Mouse (Mus musculus): ENCODE measurements around the gene Lnx2. TPM values are rescaled to one million over a fixed set of nuclear protein-coding genes. Genes with fewer than 3 reads are reported as not detected.

Lnx2 gene
- total RNA-seq, 2 experiments from 2014 or later: 4.9 to 5.2 TPM

DNA sequence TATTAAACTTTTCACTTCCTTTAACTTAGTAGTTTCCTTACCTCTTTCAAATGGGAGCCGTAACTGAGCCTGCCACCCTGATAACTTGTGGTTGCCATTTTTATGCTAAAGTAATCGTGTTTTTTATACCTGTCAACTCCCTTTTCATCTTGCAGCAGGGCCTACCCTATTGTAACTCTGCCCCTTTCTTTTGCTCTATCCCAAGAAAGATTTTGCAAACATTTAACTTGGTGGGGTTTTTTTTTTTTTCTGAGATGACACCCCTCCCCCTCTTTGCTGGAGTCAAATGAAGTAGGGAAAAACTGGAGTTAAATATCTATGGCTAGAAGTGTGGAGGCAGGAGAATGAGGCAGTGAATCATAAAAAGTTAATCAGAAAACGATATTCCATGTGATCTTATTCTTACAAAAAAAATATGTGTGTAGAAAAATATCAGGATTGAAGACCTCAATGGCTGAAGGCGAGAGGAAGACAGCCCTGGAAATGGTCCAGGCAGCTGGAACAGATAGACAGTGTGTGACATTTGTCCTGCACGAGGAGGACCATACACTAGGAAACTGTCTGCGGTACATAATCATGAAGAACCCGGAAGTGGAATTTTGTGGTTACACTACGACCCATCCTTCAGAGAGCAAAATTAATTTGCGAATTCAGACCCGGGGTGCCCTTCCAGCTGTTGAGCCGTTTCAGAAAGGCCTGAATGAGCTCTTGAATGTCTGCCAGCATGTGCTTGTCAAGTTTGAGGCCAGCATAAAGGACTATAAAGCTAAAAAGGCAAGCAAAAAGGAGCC, 1.9 kb upstream of the Lnx2 start:
- no peak for DNase-seq (ENCODE audit: extremely low spot score in 1 of 2, low spot score in 1 of 2)

- DNase-seq (ENCODE audit: extremely low spot score in 1 of 2, low spot score in 1 of 2): peak; percentile 81 to 85
These were observed 1.1 kb upstream of the Lnx2 start for GRCm38 (mm10) chr5:147077305-147078034.

- DNase-seq (ENCODE audit: extremely low spot score in 1 of 2, low spot score in 1 of 2): peak in 1 of 2 experiments; percentile 27
These were observed 396 bp upstream of the Lnx2 start, which contains the start of gene Polr1d for GRCm38 (mm10) chr5:147076799-147077165. Polr1d (plus strand) TSS chr5:147077050.

GRCm38 (mm10) chr5:147075103-147076025, 1.0 kb downstream of the Lnx2 start:
- DNase-seq (ENCODE audit: extremely low spot score in 1 of 2, low spot score in 1 of 2): no peak

DNA sequence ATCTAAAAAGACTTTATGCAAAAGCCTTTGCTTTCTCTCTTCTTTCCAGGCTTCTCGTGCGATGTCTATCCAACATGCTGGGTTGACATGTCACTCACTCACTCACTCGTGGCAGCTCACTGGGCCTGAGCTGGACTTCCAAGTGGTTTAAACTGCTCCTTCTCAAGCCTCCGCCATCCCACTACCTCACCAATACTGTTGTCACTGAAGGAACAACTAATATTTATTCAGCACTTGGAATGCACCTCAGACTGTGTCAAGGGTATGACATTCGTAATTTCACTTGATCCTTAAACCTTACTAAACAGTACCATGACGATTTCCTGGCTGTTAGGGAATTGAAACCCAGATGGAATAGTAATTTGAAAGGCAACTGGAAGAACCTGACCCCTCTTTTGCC, 2.6 kb downstream of the Lnx2 start:
- DNase-seq (ENCODE audit: extremely low spot score in 1 of 2, low spot score in 1 of 2): no peak

DNA sequence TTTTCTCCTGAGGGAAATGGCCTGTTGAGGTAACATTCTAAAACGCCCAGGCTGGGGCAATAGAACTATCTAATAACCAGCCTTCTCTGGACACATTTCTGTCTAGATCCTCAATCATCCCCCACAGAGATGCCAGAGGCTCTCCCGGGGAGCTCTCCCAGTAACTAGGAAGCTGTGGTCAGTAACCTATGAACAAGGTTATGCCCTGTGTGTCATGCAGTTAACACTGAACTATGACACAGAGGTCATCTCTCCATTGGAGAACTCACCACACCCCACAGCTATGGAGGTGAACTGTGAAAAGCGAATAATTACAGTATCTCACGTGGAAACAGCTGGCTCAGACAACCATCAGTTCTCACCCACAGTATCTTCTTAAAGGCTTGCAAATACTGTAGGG, 4.5 kb downstream of the Lnx2 start:
- no peak for DNase-seq (ENCODE audit: extremely low spot score in 1 of 2, low spot score in 1 of 2)

- no peak for DNase-seq (ENCODE audit: extremely low spot score in 1 of 2, low spot score in 1 of 2)
These were observed 5.4 kb downstream of the Lnx2 start for GRCm38 (mm10) chr5:147070791-147071516.

DNA sequence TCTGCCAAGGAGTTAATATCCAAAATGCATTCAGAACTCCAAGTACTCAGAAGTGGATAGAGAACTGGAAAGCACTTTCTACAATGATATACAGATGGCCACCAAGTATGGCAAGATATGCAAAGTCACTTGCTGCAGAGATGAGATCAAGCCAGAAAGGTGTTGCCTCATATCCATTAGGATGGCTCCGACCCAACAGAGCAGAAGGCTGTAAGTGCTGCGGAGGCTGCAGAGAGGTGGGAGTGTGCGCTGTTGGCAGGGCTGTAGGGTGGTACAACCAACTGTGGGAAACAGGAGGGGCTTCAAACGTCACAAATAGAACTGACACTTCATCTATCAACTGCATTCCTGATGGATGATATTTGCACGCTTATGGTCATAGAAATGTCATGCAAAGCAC, 7.5 kb downstream of the Lnx2 start:
- peak in 1 of 2 experiments; percentile 54 for DNase-seq (ENCODE audit: extremely low spot score in 1 of 2, low spot score in 1 of 2)

DNA sequence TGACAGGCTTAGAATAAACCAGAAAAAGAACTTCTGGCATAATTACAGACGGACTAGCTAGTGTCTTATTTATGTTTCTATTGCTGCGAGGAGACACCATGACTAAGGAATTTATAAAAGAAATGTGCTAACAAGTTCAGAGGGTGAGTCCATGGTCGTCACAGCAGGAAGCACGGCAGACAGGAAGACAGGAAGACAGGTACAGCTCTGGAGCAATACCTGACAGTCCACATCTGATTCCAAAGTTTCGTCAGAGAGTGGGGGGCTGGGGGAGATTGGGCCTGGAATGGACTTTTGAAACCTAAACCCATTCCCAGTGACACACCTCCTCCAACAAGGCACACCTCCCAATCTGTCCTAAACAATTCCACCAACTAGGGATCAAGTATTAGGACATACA, 9.4 kb downstream of the Lnx2 start:
- no peak for DNase-seq (ENCODE audit: extremely low spot score in 1 of 2, low spot score in 1 of 2)

DNA sequence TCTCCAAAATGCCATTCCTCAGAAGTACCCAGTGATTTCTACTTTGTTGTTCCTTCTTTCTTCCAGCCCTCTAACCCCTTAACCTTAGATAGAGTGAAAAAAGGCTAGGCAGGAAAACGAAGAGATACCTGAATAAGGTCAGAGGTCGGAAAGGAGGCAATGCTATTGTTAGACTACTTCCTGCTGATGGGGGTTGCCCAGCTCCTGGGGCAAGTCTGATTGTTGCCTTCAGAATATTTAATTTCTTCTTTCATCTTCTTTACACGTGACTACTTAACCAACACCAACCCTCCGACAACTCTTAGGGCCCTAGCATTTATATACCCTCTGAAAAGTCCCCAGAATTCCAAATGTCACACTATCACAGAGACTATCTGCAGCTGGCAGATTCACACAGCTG, 10.3 kb downstream of the Lnx2 start:
- no peak for DNase-seq (ENCODE audit: extremely low spot score in 1 of 2, low spot score in 1 of 2)

DNA sequence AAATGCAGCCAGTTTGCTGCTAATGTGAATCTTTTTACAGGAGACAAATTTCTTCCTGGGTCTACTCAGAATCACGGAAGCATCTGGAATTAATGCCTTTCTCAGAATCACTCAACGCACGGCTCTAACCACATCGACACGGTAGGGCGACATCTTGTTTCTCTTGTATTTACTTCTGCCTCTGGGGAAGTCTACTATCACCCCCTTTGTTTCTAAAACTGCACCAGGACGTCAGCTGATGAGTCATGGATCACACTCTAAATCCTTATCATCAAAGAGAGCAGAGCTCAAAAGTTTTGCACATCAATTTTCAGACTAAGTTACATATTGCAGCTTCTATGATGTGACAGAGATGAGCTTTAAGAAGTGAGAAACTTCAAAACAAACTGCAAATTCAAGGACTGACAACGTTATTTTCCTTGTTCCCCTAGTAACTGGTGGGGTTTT, 13.1 kb downstream of the Lnx2 start:
- DNase-seq (ENCODE audit: extremely low spot score in 1 of 2, low spot score in 1 of 2): no peak

DNA sequence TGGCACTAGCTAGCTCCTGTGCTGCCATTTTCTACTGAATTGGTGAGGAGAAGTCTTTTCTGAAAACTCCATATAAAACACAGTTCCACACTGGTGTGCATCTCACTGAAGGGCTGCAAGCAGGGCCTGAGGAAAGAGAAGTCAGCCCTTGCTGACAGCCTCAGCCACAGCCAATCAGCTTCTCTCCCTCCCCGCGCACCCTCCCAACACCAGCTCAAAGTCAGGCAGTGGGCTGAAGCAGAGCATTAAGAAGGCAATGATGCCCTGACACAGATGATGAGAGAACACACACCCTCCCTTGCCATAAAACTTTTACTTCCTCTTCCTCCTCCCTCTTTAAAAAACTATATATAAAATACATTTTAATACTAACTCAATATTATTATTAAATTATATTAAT, 16.4 kb downstream of the Lnx2 start:
- DNase-seq (ENCODE audit: extremely low spot score in 1 of 2, low spot score in 1 of 2): no peak

DNA sequence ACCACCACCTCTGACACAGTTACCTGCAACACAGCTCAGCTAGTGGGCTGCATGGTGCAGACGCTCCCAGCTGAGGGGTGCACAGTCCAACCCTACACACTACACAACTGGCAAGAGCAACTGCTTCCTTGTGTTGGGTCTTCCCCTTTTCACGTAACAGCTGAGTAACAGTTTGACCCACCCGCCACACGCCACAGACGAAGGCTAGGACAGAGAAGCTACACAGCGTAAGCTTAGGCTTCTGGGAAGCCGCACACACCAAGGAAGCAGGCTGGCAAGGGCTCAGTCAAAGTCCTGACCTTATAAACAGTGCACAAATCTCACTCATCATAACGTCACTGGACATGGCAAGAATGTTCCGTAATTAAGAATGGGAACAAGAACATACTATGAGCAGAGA, 17.1 kb downstream of the Lnx2 start:
- no peak for DNase-seq (ENCODE audit: extremely low spot score in 1 of 2, low spot score in 1 of 2)

DNA sequence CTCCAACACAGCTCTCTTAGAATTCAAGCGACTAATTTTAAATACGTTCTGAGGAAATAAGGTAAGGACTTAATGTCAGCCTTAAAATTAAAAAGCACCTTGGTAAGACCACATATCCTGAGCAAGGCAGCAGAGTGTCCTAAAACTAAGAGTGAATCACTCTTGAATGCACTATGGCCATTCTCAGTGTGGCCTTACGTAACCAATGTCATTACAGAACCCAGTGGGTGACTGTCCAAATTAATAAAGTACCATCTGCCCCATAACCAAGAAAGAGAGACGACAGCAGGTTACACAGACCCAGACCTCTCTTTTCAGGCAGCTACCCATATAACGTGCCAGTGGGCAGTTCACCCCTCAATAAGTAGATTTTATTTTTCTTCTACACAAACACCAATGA, 17.7 kb downstream of the Lnx2 start:
- no peak for DNase-seq (ENCODE audit: extremely low spot score in 1 of 2, low spot score in 1 of 2)

- no peak for DNase-seq (ENCODE audit: extremely low spot score in 1 of 2, low spot score in 1 of 2)
These were observed 18.6 kb downstream of the Lnx2 start for GRCm38 (mm10) chr5:147057626-147058414.

DNA sequence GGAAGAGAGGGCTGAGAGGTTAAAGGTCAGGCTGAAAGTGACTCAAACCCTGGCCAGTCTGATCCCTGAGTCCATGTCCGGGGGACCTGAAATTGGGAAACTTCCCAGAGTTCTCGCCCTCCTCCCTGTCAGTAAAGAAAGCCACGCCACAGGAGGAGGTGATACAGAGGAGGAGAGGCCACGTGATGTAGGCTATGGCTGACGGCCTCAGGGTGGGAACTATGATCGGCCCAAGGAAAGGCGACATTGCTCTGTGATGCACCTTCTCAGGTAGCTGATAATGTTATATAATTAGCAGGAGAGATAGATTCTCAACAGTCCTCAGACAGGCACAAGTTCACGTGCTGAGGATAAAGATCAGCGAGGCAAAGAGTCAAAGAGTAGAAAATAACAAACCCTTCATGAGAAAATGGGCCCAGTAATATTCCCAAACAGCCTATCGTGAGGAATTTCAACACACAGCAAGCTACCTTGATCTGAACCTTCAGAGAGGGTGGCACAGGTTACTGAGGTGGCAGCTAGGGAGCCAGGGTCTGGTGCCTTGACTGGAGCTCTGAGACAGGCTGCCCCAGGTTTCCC, 19.6 kb downstream of the Lnx2 start:
- no peak for DNase-seq (ENCODE audit: extremely low spot score in 1 of 2, low spot score in 1 of 2)

DNA sequence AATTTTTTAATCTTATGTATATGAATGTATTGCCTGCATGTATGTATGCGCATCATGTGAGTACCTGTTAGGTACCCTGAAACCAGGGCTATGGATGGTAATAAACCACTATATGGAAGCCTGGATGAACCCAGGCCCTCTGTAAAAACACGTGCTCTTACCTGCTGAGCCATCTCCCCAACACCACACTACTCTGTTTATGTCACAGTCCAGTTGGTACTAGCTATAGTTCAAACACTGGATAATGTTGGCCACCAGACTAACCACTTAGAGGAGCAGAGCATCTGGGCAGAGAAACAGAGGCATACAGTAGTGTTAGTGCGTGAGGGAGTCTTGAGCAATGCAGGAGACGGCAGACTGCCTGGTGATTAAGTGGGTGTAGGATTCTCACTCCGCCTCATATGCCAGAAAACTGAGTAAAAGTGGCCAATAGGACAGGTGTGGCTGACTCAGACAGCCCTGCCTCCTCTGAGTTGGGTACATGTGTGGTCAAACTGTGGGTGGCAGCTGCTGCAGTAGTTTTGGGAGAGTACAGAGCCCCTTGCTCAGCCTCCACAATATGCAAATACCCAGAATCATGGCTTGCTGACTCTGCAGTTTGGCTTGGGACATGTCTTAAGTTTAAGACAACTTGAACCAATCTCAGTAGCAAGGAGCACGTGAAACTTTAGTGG, 20.7 kb downstream of the Lnx2 start:
- DNase-seq (ENCODE audit: extremely low spot score in 1 of 2, low spot score in 1 of 2): no peak

GRCm38 (mm10) chr5:147054747-147055270, 21.6 kb downstream of the Lnx2 start:
- no peak for DNase-seq (ENCODE audit: extremely low spot score in 1 of 2, low spot score in 1 of 2)

Data from layer of hippocampus, postnatal 25 days (tissue).